Mouse (Mus musculus): Measurements from ENCODE around the gene Bpifa2. TPM values are rescaled to one million over a fixed set of nuclear protein-coding genes. Genes with fewer than 3 reads are reported as not detected.

Gene Bpifa2
- polyA plus RNA-seq (2015; fragmentation: Nextera tagmentation; extraction: Ambion mirVana), result not detected in 2 replicates

GRCm38 (mm10) chr2:154007965-154008364 is at the start of gene Bpifa2:
Gene Bpifa2 (plus strand): TSS chr2:154008265.
- 64% methylated on average over 3 of the region's 3 CpGs for WGBS (ENCODE audit: insufficient replicate concordance)
- Histone ChIP-seq H3K9me3 (ENCODE audit: low read length) (no peaks in the 10 kb centered on the region), H3K4me3 (ENCODE audit: low read depth, low read length) (no peak within 1 kb of the TSS)

DNA sequence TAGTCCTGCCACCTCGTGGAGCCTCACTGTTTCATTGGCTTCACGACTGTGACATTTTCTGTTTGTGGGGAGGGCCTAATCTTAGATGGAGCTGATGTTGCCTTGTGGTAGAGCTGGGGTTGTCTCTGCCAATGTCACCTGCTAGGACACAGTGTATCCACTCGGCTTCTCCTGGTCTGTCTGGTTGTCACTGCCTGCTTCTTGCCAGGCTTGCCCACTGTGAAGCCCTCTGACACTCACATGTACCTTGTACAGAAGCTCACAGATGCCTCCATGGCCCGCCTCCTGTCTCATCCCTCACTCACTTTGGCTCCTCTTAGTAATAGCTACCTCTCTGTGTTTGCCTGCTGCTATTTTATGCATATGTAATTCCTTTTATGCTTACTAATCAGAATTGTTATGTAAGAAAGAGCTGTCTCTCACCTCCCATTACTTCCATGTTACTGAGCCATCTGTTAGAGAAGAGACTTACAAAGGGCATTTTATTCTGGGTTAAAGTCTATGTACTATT is 45.2 kb upstream of the Bpifa2 start:
- Histone ChIP-seq H3K9ac (replicated peaks) (no peak overlapping the region), H3K27me3 (ENCODE audit: insufficient read depth, low read length) (no peaks in the 10 kb centered on the region), H3K27ac (ENCODE audit: low read depth) (no peak overlapping the region), H3K4me1 (ENCODE audit: insufficient read depth) (no peaks in the 10 kb centered on the region), H3K9me3 (ENCODE audit: low read length) (no peaks in the 10 kb centered on the region), H3K36me3 (replicated peaks; ENCODE audit: insufficient read depth, low read length) (no peaks in the 10 kb centered on the region), H3K4me2 (ENCODE audit: low read depth, low read length) (no peak overlapping the region), H3K4me3 (ENCODE audit: low read depth, low read length) (no peak overlapping the region)
- WGBS (ENCODE audit: insufficient replicate concordance), result 49% methylated on average over 4 of the region's 4 CpGs
- DNase-seq (no peak), ATAC-seq (no peak)
- no peak for TF ChIP-seq EP300 (IDR thresholded peaks at IDR 0.05; ENCODE audit: low read depth)
- TF ChIP-seq CTCF (IDR thresholded peaks at IDR 0.05; ENCODE audit: low read depth), result no peak

More at GRCm38 (mm10) chr2:154007965-154008364, at the start of gene Bpifa2:
- H3K9ac ChIP-seq (replicated peaks), result no peak within 1 kb of the TSS
- no peak within 1 kb of the TSS for H3K27ac ChIP-seq (ENCODE audit: low read depth)
- ATAC-seq (no peak), DNase-seq (no peak)
- H3K4me2 ChIP-seq (ENCODE audit: low read depth, low read length), result no peak within 1 kb of the TSS
- no peak for TF ChIP-seq CTCF (IDR thresholded peaks at IDR 0.05; ENCODE audit: low read depth)
- no peak for TF ChIP-seq EP300 (IDR thresholded peaks at IDR 0.05; ENCODE audit: low read depth)
- no peaks in the 10 kb centered on the region for H3K4me1 ChIP-seq (ENCODE audit: insufficient read depth)
- H3K36me3 ChIP-seq (replicated peaks; ENCODE audit: insufficient read depth, low read length), result no peaks in the 10 kb centered on the region
- H3K27me3 ChIP-seq (ENCODE audit: insufficient read depth, low read length), result no peaks in the 10 kb centered on the region

GRCm38 (mm10) chr2:153963334-153963733 is 44.7 kb upstream of the Bpifa2 start:
- H3K9me3 ChIP-seq (ENCODE audit: low read length), result no peaks in the 10 kb centered on the region
- no peaks in the 10 kb centered on the region for H3K27me3 ChIP-seq (ENCODE audit: insufficient read depth, low read length)
- no peaks in the 10 kb centered on the region for H3K4me1 ChIP-seq (ENCODE audit: insufficient read depth)
- no peak for DNase-seq
- ATAC-seq, result no peak
- no peaks in the 10 kb centered on the region for H3K36me3 ChIP-seq (replicated peaks; ENCODE audit: insufficient read depth, low read length)
- no peak for TF ChIP-seq EP300 (IDR thresholded peaks at IDR 0.05; ENCODE audit: low read depth)
- no peak for TF ChIP-seq CTCF (IDR thresholded peaks at IDR 0.05; ENCODE audit: low read depth)
- no peak overlapping the region for H3K27ac ChIP-seq (ENCODE audit: low read depth)
- WGBS (ENCODE audit: insufficient replicate concordance), result 76% methylated on average over 1 of the region's 1 CpGs
- no peak overlapping the region for H3K4me2 ChIP-seq (ENCODE audit: low read depth, low read length)
- H3K4me3 ChIP-seq (ENCODE audit: low read depth, low read length), result no peak overlapping the region
- H3K9ac ChIP-seq (replicated peaks), result no peak overlapping the region

DNA sequence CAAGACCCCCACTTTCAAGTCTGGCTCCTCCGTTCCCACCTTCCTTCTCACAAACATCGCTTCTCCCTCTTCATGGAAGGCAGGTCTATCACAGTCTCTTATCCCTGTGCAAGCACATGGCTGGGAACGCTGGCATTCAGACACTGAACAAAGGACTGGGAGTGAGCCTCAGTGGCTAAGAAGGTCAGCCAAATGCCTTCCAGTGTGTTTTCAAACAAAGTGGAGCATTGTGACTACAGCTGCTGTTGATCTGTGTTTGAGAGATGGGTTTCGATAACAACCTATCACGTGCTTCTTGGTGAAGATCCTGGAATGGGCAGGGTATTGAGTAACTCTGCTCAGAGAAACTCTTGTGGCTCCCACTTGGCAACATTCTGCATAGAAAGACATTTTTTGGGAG is 37.8 kb upstream of the Bpifa2 start:
- no peak overlapping the region for H3K4me2 ChIP-seq (ENCODE audit: low read depth, low read length)
- ATAC-seq (no peak), DNase-seq (no peak)
- WGBS (ENCODE audit: insufficient replicate concordance), result 80% methylated on average over 5 of the region's 5 CpGs
- no peak overlapping the region for H3K9ac ChIP-seq (replicated peaks)
- H3K36me3 ChIP-seq (replicated peaks; ENCODE audit: insufficient read depth, low read length), result no peaks in the 10 kb centered on the region
- H3K4me3 ChIP-seq (ENCODE audit: low read depth, low read length), result no peak overlapping the region
- H3K9me3 ChIP-seq (ENCODE audit: low read length), result no peaks in the 10 kb centered on the region
- no peak overlapping the region for H3K27ac ChIP-seq (ENCODE audit: low read depth)
- H3K4me1 ChIP-seq (ENCODE audit: insufficient read depth), result no peaks in the 10 kb centered on the region
- no peaks in the 10 kb centered on the region for H3K27me3 ChIP-seq (ENCODE audit: insufficient read depth, low read length)
- TF ChIP-seq EP300 (IDR thresholded peaks at IDR 0.05; ENCODE audit: low read depth), result no peak
- no peak for TF ChIP-seq CTCF (IDR thresholded peaks at IDR 0.05; ENCODE audit: low read depth)

GRCm38 (mm10) chr2:153974582-153974981 is 33.5 kb upstream of the Bpifa2 start, which contains the start of gene Bpifa6:
Gene Bpifa6 (plus strand): TSS chr2:153974945.
- no peak within 1 kb of the TSS for H3K27ac ChIP-seq (ENCODE audit: low read depth)
- no peak within 1 kb of the TSS for H3K4me3 ChIP-seq (ENCODE audit: low read depth, low read length)
- H3K9ac ChIP-seq (replicated peaks), result no peak within 1 kb of the TSS
- TF ChIP-seq EP300 (IDR thresholded peaks at IDR 0.05; ENCODE audit: low read depth) (no peak), CTCF (IDR thresholded peaks at IDR 0.05; ENCODE audit: low read depth) (no peak)
- no peaks in the 10 kb centered on the region for H3K9me3 ChIP-seq (ENCODE audit: low read length)
- H3K4me1 ChIP-seq (ENCODE audit: insufficient read depth), result no peaks in the 10 kb centered on the region
- no peaks in the 10 kb centered on the region for H3K27me3 ChIP-seq (ENCODE audit: insufficient read depth, low read length)
- no peak for DNase-seq
- no peak for ATAC-seq
- 56% methylated on average over 5 of the region's 5 CpGs for WGBS (ENCODE audit: insufficient replicate concordance)
- H3K4me2 ChIP-seq (ENCODE audit: low read depth, low read length), result no peak within 1 kb of the TSS
- no peaks in the 10 kb centered on the region for H3K36me3 ChIP-seq (replicated peaks; ENCODE audit: insufficient read depth, low read length)

- DNase-seq (peak; percentile 82), ATAC-seq (no peak)
- Histone ChIP-seq H3K9me3 (ENCODE audit: low read length) (no peaks in the 10 kb centered on the region), H3K4me2 (ENCODE audit: low read depth, low read length) (no peak overlapping the region), H3K4me3 (ENCODE audit: low read depth, low read length) (no peak overlapping the region), H3K27me3 (ENCODE audit: insufficient read depth, low read length) (no peaks in the 10 kb centered on the region), H3K27ac (ENCODE audit: low read depth) (no peak overlapping the region), H3K4me1 (ENCODE audit: insufficient read depth) (no peaks in the 10 kb centered on the region), H3K9ac (replicated peaks) (no peak overlapping the region), H3K36me3 (replicated peaks; ENCODE audit: insufficient read depth, low read length) (no peaks in the 10 kb centered on the region)
- 7% methylated on average over 7 of the region's 7 CpGs for WGBS (ENCODE audit: insufficient replicate concordance)
- peak; percentile 91 for TF ChIP-seq CTCF (IDR thresholded peaks at IDR 0.05; ENCODE audit: low read depth)
- TF ChIP-seq EP300 (IDR thresholded peaks at IDR 0.05; ENCODE audit: low read depth), result no peak
Measured at GRCm38 (mm10) chr2:153995770-153996169, 12.3 kb upstream of the Bpifa2 start.
